In genomic region chr13:112382457-112382856, GRCm38 (mm10) we compare ENCODE assay signal across 17 mouse cellular contexts.
A peak's percentile ranks its signal among the peaks of the same experiment; 100 is the strongest.
DNase-seq lines count a peak whose midpoint lies in the region; ATAC-seq lines count a peak whose summit lies in the region.
"Had no signal": no experiment of that assay in that cellular context is flagged by ENCODE, and none has a peak within 500 bp of the region (broad histone marks: within the 10 kb centered on the region; RNA-seq: fewer than 3 reads in every experiment).

No protein-coding gene starts in this region.

- H3K9ac ChIP-seq in heart, embryonic 16.5 days (ENCODE audit: low read length), result no peak overlapping the region
- no peak overlapping the region for H3K9ac ChIP-seq in midbrain, embryonic 11.5 days (ENCODE audit: low read length)
- H3K9ac ChIP-seq: liver, embryonic 13.5 days; midbrain, embryonic 13.5 days; neural tube, embryonic 12.5 days had no signal

- H3K27ac ChIP-seq in heart, embryonic 16.5 days (ENCODE audit: low read length), result peak overlapping the region; percentile 37
- H3K27ac ChIP-seq in midbrain, embryonic 11.5 days (ENCODE audit: low read depth, low read length), result no peak overlapping the region
- H3K27ac ChIP-seq in midbrain, embryonic 10.5 days (replicated peaks), result no peak overlapping the region
- H3K27ac ChIP-seq in limb, embryonic 10.5 days, result 0 out of 2 replicates have a peak overlapping the region, but pooled peaks have one; percentile 33
- H3K27ac ChIP-seq: hindbrain, embryonic 10.5 days; layer of hippocampus, adult 2 months; liver, embryonic 13.5 days; midbrain, embryonic 13.5 days; neural tube, embryonic 12.5 days had no signal

- no peaks in the 10 kb centered on the region for H3K36me3 ChIP-seq in heart, embryonic 16.5 days (ENCODE audit: control insufficient read depth, insufficient read depth)
- H3K36me3 ChIP-seq in midbrain, embryonic 11.5 days (ENCODE audit: control insufficient read depth, insufficient read depth, low read length), result no peaks in the 10 kb centered on the region
- no peaks in the 10 kb centered on the region for H3K36me3 ChIP-seq in midbrain, embryonic 10.5 days
- no peaks in the 10 kb centered on the region for H3K36me3 ChIP-seq in limb, embryonic 10.5 days
- H3K36me3 ChIP-seq: G1E; hindbrain, embryonic 10.5 days; liver, embryonic 13.5 days; midbrain, embryonic 13.5 days; neural tube, embryonic 12.5 days had no signal

- no peaks in the 10 kb centered on the region for H3K9me3 ChIP-seq in heart, embryonic 16.5 days (replicated peaks; ENCODE audit: control insufficient read depth, low read length)
- H3K9me3 ChIP-seq in midbrain, embryonic 11.5 days (ENCODE audit: control insufficient read depth, low read length), result no peaks in the 10 kb centered on the region
- no peaks in the 10 kb centered on the region for H3K9me3 ChIP-seq in midbrain, embryonic 10.5 days (replicated peaks)
- H3K9me3 ChIP-seq in limb, embryonic 10.5 days (replicated peaks), result no peaks in the 10 kb centered on the region
- H3K9me3 ChIP-seq: G1E; hindbrain, embryonic 10.5 days; liver, embryonic 13.5 days; midbrain, embryonic 13.5 days; neural tube, embryonic 12.5 days had no signal

- no peak overlapping the region for H3K4me3 ChIP-seq in heart, embryonic 16.5 days (ENCODE audit: low read length)
- H3K4me3 ChIP-seq in midbrain, embryonic 11.5 days (ENCODE audit: low read depth, low read length), result no peak overlapping the region
- H3K4me3 ChIP-seq in midbrain, embryonic 10.5 days, result no peak overlapping the region
- no peak overlapping the region for H3K4me3 ChIP-seq in limb, embryonic 10.5 days
- H3K4me3 ChIP-seq: hindbrain, embryonic 10.5 days; layer of hippocampus, adult 2 months; liver, embryonic 13.5 days; midbrain, embryonic 13.5 days; neural tube, embryonic 12.5 days had no signal

- WGBS in heart, embryonic 16.5 days, result 64% methylated on average over 4 of the region's 4 CpGs
- WGBS in midbrain, embryonic 11.5 days, result 72% methylated on average over 4 of the region's 4 CpGs
- 78% methylated on average over 4 of the region's 4 CpGs for WGBS in midbrain, embryonic 10.5 days
- 73% methylated on average over 4 of the region's 4 CpGs for WGBS in limb, embryonic 10.5 days

- H3K4me1 ChIP-seq in heart, embryonic 16.5 days (ENCODE audit: control insufficient read depth, insufficient read depth, low read length), result peaks cover 15% of the 10 kb centered on the region
- H3K4me1 ChIP-seq in midbrain, embryonic 11.5 days (ENCODE audit: control insufficient read depth, insufficient read depth, low read length), result no peaks in the 10 kb centered on the region
- no peaks in the 10 kb centered on the region for H3K4me1 ChIP-seq in midbrain, embryonic 10.5 days
- H3K4me1 ChIP-seq in limb, embryonic 10.5 days, result peaks cover 11% of the 10 kb centered on the region; the same call in 1 of the 2 replicates
- H3K4me1 ChIP-seq: liver, embryonic 13.5 days; midbrain, embryonic 13.5 days; neural tube, embryonic 12.5 days had no signal

- no peak for DNase-seq in heart, postnatal 14 days
- DNase-seq in midbrain, embryonic 11.5 days (ENCODE audit: low spot score, missing footprints), result peak; percentile 78
- no peak for DNase-seq in midbrain, embryonic 10.5 days (ENCODE audit: low spot score)
- no peak for DNase-seq in limb, embryonic 10.5 days (ENCODE audit: low spot score)
- no peak for DNase-seq in adrenal gland, adult (ENCODE audit: inconsistent age in 2 of 2, low spot score in 1 of 2)
- no peak for DNase-seq in cerebellum, postnatal 14 days
- DNase-seq: adrenal gland, postnatal 25 days; cerebellum, adult 9-11 months; kidney, adult 18-20 months; liver, embryonic 13.5 days had no signal

- ATAC-seq in heart, embryonic 16.5 days (replicated peaks; ENCODE audit: extremely low read depth, insufficient read depth, low FRiP score), result 0 out of 2 replicates have a peak, but pooled peaks have one; percentile 6
- ATAC-seq in midbrain, embryonic 11.5 days (ENCODE audit: low FRiP score), result no peak
- ATAC-seq: forebrain, embryonic 16.5 days; midbrain, embryonic 13.5 days had no signal

- no peak overlapping the region for H3K4me2 ChIP-seq in heart, embryonic 16.5 days (ENCODE audit: low read depth, low read length)
- no peak overlapping the region for H3K4me2 ChIP-seq in midbrain, embryonic 11.5 days
- H3K4me2 ChIP-seq: liver, embryonic 13.5 days; midbrain, embryonic 13.5 days; neural tube, embryonic 12.5 days had no signal

- intact Hi-C loops in heart, postnatal 14 days (cut with DNase I), result no loop called here

- no peaks in the 10 kb centered on the region for H3K27me3 ChIP-seq in heart, embryonic 16.5 days (ENCODE audit: control insufficient read depth, insufficient read depth, low read length)
- no peaks in the 10 kb centered on the region for H3K27me3 ChIP-seq in midbrain, embryonic 11.5 days (ENCODE audit: control insufficient read depth, insufficient read depth, low read length)
- H3K27me3 ChIP-seq in midbrain, embryonic 10.5 days (ENCODE audit: low read depth, poor library complexity, severe bottlenecking), result no peaks in the 10 kb centered on the region
- no peaks in the 10 kb centered on the region for H3K27me3 ChIP-seq in limb, embryonic 10.5 days (ENCODE audit: low read depth, poor library complexity, severe bottlenecking)
- H3K27me3 ChIP-seq: liver, embryonic 13.5 days; midbrain, embryonic 13.5 days; neural tube, embryonic 12.5 days had no signal

Comparison
In these comparisons a context has a peak if more than half of its experiments do, and no peak if none do; other contexts are left out.
1. H3K27ac ChIP-seq: peak in heart, embryonic 16.5 days (single experiment) and limb, embryonic 10.5 days (single experiment); none in midbrain, embryonic 11.5 days (single experiment) and midbrain, embryonic 10.5 days (single experiment).